Mouse (Mus musculus) layer of hippocampus, adult 18-20 months (tissue): ENCODE data around the gene Gm43191. TPM values are rescaled to one million over a fixed set of nuclear protein-coding genes. Genes with fewer than 3 reads are reported as not detected.
A peak's percentile ranks its signal among the peaks of the same experiment; 100 is the strongest.
"Not testable (repeated sequence)": the region's sequence is repeated elsewhere in the genome, so short reads cannot be mapped to it uniquely, and the experiment has no call there.

Experiments used
- DNase-seq, 2 experiments: peaks; one replicate each; pipeline ENCODE4 v3.0.0; 2022; ENCODE audit warnings: low spot score in 2 of 2
- long read RNA-seq: library from polyadenylated mRNA; stranded (forward); transcript quantifications from one replicate; pipeline ENCODE4 v2.0.0, GENCODE M21; 2021
- total RNA-seq, 2 experiments: library from RNA; stranded (reverse); gene quantifications; 2 replicates each; pipeline ENCODE4 v1.2.3; 2021

Gene Gm43191
- not detected for total RNA-seq
- long read RNA-seq, partial matches to known transcripts, result 0 of 1 reads
- long read RNA-seq, other reads (novel, unspliced or antisense), result 1 of 1 reads

- DNase-seq, result no peak
Measured at GRCm38 (mm10) chr3:116681160-116681559, at the start of gene Gm43191. Gene Gm43191 (minus strand): TSS chr3:116681260.

GRCm38 (mm10) chr3:116729483-116730174 is 48.6 kb upstream of the Gm43191 start:
- DNase-seq, result no peak

GRCm38 (mm10) chr3:116726807-116727206 is 45.7 kb upstream of the Gm43191 start:
- DNase-seq, result no peak

GRCm38 (mm10) chr3:116723496-116724481 is 42.7 kb upstream of the Gm43191 start:
- DNase-seq, result no peak

GRCm38 (mm10) chr3:116722980-116723379 is 41.9 kb upstream of the Gm43191 start:
- no peak for DNase-seq

GRCm38 (mm10) chr3:116718951-116719350 is 37.9 kb upstream of the Gm43191 start:
- DNase-seq, result no peak

GRCm38 (mm10) chr3:116713031-116713430 is 32.0 kb upstream of the Gm43191 start:
- DNase-seq, result no peak

- DNase-seq, result no peak
Measured at GRCm38 (mm10) chr3:116712436-116712881, 31.4 kb upstream of the Gm43191 start, which contains the start of gene Slc35a3. Gene Slc35a3 (minus strand): TSS chr3:116712831.

GRCm38 (mm10) chr3:116711624-116712435 is 30.8 kb upstream of the Gm43191 start:
- peak; percentile 74 to 83 for DNase-seq

GRCm38 (mm10) chr3:116710941-116711340 is 29.9 kb upstream of the Gm43191 start:
- DNase-seq, result no peak

GRCm38 (mm10) chr3:116705637-116706204 is 24.7 kb upstream of the Gm43191 start:
- DNase-seq, result no peak

- DNase-seq, result no peak
Measured at GRCm38 (mm10) chr3:116703835-116704234, 22.8 kb upstream of the Gm43191 start.

- DNase-seq, result no peak
Measured at GRCm38 (mm10) chr3:116702647-116703272, 21.7 kb upstream of the Gm43191 start.

GRCm38 (mm10) chr3:116701601-116702000 is 20.5 kb upstream of the Gm43191 start:
- DNase-seq, result no peak

- no peak for DNase-seq
Measured at GRCm38 (mm10) chr3:116698786-116699185, 17.7 kb upstream of the Gm43191 start.

GRCm38 (mm10) chr3:116695666-116695985 is 14.6 kb upstream of the Gm43191 start:
- no peak for DNase-seq

- DNase-seq, result no peak
Measured at GRCm38 (mm10) chr3:116694955-116695665, 14.1 kb upstream of the Gm43191 start.

GRCm38 (mm10) chr3:116694312-116694711 is 13.3 kb upstream of the Gm43191 start:
- DNase-seq, result no peak

GRCm38 (mm10) chr3:116664281-116664680 is 16.8 kb downstream of the Gm43191 start:
- DNase-seq, result not testable (repeated sequence)

GRCm38 (mm10) chr3:116662463-116662863 is 18.6 kb downstream of the Gm43191 start, which contains the start of gene Mfsd14a:
Gene Mfsd14a (minus strand): TSS chr3:116662677.
- peak; percentile 98 to 99 for DNase-seq
